Mouse (Mus musculus) C2C12 (cell line): ENCODE data around the gene Mup5.
"Not testable (repeated sequence)": the region's sequence is repeated elsewhere in the genome, so short reads cannot be mapped to it uniquely, and the experiment has no call there.

Experiments
- CTCF ChIP-seq: IDR thresholded peaks from one replicate; pipeline ENCODE4 v1.5.1; 2011; ENCODE audit not compliant: control insufficient read depth, insufficient read depth, insufficient read length
- FOSL1 ChIP-seq: IDR thresholded peaks from one replicate; pipeline ENCODE4 v1.8.0; 2011; ENCODE audit warnings: mild to moderate bottlenecking, low read length; ENCODE audit not compliant: poor library complexity, insufficient read depth, severe bottlenecking
- MAX ChIP-seq: IDR thresholded peaks from one replicate; pipeline ENCODE4 v1.6.1; 2011; ENCODE audit warnings: mild to moderate bottlenecking, control low read depth
- MYOG ChIP-seq: IDR thresholded peaks from one replicate; pipeline ENCODE4 v1.6.1; 2011; ENCODE audit not compliant: control insufficient read depth, insufficient read length; ENCODE audit errors: extremely low read depth

GRCm38 (mm10) chr4:61808926-61809325 is 26.1 kb downstream of the Mup5 start:
- not testable (repeated sequence) for TF ChIP-seq CTCF, FOSL1, MAX, MYOG
